Mouse (Mus musculus): ENCODE measurements around the gene Tfg. TPM values are rescaled to one million over a fixed set of nuclear protein-coding genes. Genes with fewer than 3 reads are reported as not detected.

Tfg gene
- total and polyA plus RNA-seq, 3 experiments, result 50.9 to 113 TPM; not detected in 1

- H3K4me1 ChIP-seq (ENCODE audit: control insufficient read depth in 1 of 2, insufficient read depth in 2 of 2, low read length in 2 of 2), result peaks cover 0 to 15% of the 10 kb centered on the region in 2 experiments; a peak in 2 of 4 replicates
- no peak for TF ChIP-seq NRF1 (IDR thresholded peaks at IDR 0.05; ENCODE audit: insufficient read depth, low read depth, low read length, poor library complexity, severe bottlenecking)
- no peak for TF ChIP-seq CHD1 (IDR thresholded peaks at IDR 0.05; ENCODE audit: low read depth, low read length)
- no peak for TF ChIP-seq ZMIZ1 (IDR thresholded peaks at IDR 0.05; ENCODE audit: low read depth, low read length)
- no peak for TF ChIP-seq UBTF (IDR thresholded peaks at IDR 0.05; ENCODE audit: borderline replicate concordance, insufficient read depth, low read depth, low read length)
- no peak for TF ChIP-seq GATA1 (IDR thresholded peaks at IDR 0.05; ENCODE audit: low read depth, low read length)
- TF ChIP-seq USF2 (IDR thresholded peaks at IDR 0.05; ENCODE audit: borderline replicate concordance in 1 of 2, insufficient read depth in 1 of 2, low read depth in 1 of 2, low read length in 2 of 2), result no peak
- no peak for TF ChIP-seq SMC3 (IDR thresholded peaks at IDR 0.05; ENCODE audit: low read depth, low read length)
- TF ChIP-seq GABPA (IDR thresholded peaks at IDR 0.05; ENCODE audit: low read depth, low read length), result no peak
- no peak for TF ChIP-seq MXI1 (IDR thresholded peaks at IDR 0.05; ENCODE audit: low read depth, low read length)
- TF ChIP-seq ZNF384 (IDR thresholded peaks at IDR 0.05; ENCODE audit: low read depth, low read length), result no peak
- no peak for TF ChIP-seq JUND (IDR thresholded peaks at IDR 0.05; ENCODE audit: low read depth, low read length)
- no peak for TF ChIP-seq ETS1 (IDR thresholded peaks at IDR 0.05; ENCODE audit: low read depth, low read length)
- no peak for TF ChIP-seq RCOR1 (IDR thresholded peaks at IDR 0.05; ENCODE audit: low read depth, low read length)
- no peak for TF ChIP-seq TAL1 (IDR thresholded peaks at IDR 0.05; ENCODE audit: low read length)
- no peak overlapping the region for H3K27ac ChIP-seq (ENCODE audit: control insufficient read depth, low read depth, low read length)
- H3K36me3 ChIP-seq (ENCODE audit: control insufficient read depth in 1 of 2, insufficient read depth in 2 of 2, low read length in 2 of 2), result peaks cover 0 to 11% of the 10 kb centered on the region in 2 experiments; a peak in 2 of 4 replicates
- no peak overlapping the region for H3K4me3 ChIP-seq (ENCODE audit: control insufficient read depth in 1 of 2, insufficient read depth in 1 of 2, low read depth in 2 of 2, low read length in 2 of 2)
- H3K9me3 ChIP-seq (replicated peaks; ENCODE audit: insufficient read depth, low read length), result no peaks in the 10 kb centered on the region
- no peaks in the 10 kb centered on the region; the same call in 1 of the 2 replicates for H3K79me2 ChIP-seq (ENCODE audit: control insufficient read depth, insufficient read depth, low read length, poor library complexity)
- H3K9ac ChIP-seq (ENCODE audit: control insufficient read depth, low read depth, low read length, poor library complexity, severe bottlenecking), result no peak overlapping the region
- no peak for DNase-seq (ENCODE audit: low read depth, low spot score)
- H3K27me3 ChIP-seq (ENCODE audit: control insufficient read depth in 1 of 2, insufficient read depth in 2 of 2, low read length in 2 of 2), result no peaks in the 10 kb centered on the region
These were observed 5.1 kb upstream of the Tfg start for GRCm38 (mm10) chr16:56722357-56722756.

GRCm38 (mm10) chr16:56719031-56719430 lies 1.8 kb upstream of the Tfg start:
- H3K4me1 ChIP-seq (ENCODE audit: control insufficient read depth in 1 of 2, insufficient read depth in 2 of 2, low read length in 2 of 2), result peaks cover 8 to 16% of the 10 kb centered on the region in 2 experiments
- peak overlapping the region; percentile 82 for H3K27ac ChIP-seq (ENCODE audit: control insufficient read depth, low read depth, low read length)
- peak overlapping the region; percentile 23 for H3K9ac ChIP-seq (ENCODE audit: control insufficient read depth, low read depth, low read length, poor library complexity, severe bottlenecking)
- H3K36me3 ChIP-seq (ENCODE audit: control insufficient read depth in 1 of 2, insufficient read depth in 2 of 2, low read length in 2 of 2), result peaks cover 0 to 26% of the 10 kb centered on the region in 2 experiments; a peak in 3 of 4 replicates
- no peaks in the 10 kb centered on the region for H3K9me3 ChIP-seq (replicated peaks; ENCODE audit: insufficient read depth, low read length)
- peak; percentile 67 for DNase-seq (ENCODE audit: low read depth, low spot score)
- H3K27me3 ChIP-seq (ENCODE audit: control insufficient read depth in 1 of 2, insufficient read depth in 2 of 2, low read length in 2 of 2), result no peaks in the 10 kb centered on the region
- peaks cover 23% of the 10 kb centered on the region for H3K79me2 ChIP-seq (ENCODE audit: control insufficient read depth, insufficient read depth, low read length, poor library complexity)
- peak overlapping the region in 1 of 2 experiments; percentile 68; a peak in 2 of 4 replicates for H3K4me3 ChIP-seq (ENCODE audit: control insufficient read depth in 1 of 2, insufficient read depth in 1 of 2, low read depth in 2 of 2, low read length in 2 of 2)
- TF ChIP-seq TCF12 (IDR thresholded peaks at IDR 0.05; ENCODE audit: low read depth, low read length), result peak; percentile 76
- TF ChIP-seq MAZ (IDR thresholded peaks at IDR 0.05; ENCODE audit: low read depth, low read length), result no peak
- peak; percentile 70 to 84 for TF ChIP-seq EP300 (IDR thresholded peaks at IDR 0.05; ENCODE audit: low read depth in 1 of 2, low read length in 2 of 2)
- TF ChIP-seq KAT2A (conservative IDR thresholded peaks at IDR 0.05; ENCODE audit: low read depth, low read length), result 0 out of 2 replicates have a peak, but pooled peaks have one; percentile 24
- TF ChIP-seq ZKSCAN1 (IDR thresholded peaks at IDR 0.05; ENCODE audit: low read depth, low read length), result no peak
- no peak for TF ChIP-seq CHD2 (IDR thresholded peaks at IDR 0.05; ENCODE audit: low read length)
- peak; percentile 28; the same call in 1 of the 2 replicates for TF ChIP-seq BHLHE40 (IDR thresholded peaks at IDR 0.05; ENCODE audit: borderline replicate concordance, low read depth, low read length)
- TF ChIP-seq TBP (IDR thresholded peaks at IDR 0.05; ENCODE audit: low read depth, low read length), result 0 out of 2 replicates have a peak, but pooled peaks have one; percentile 25
- TF ChIP-seq ZNF384 (IDR thresholded peaks at IDR 0.05; ENCODE audit: low read depth, low read length), result no peak
- TF ChIP-seq USF2 (IDR thresholded peaks at IDR 0.05; ENCODE audit: borderline replicate concordance in 1 of 2, insufficient read depth in 1 of 2, low read depth in 1 of 2, low read length in 2 of 2), result peak in 1 of 2 experiments; percentile 37; a peak in 1 of 4 replicates
- peak; percentile 82 for TF ChIP-seq GATA1 (IDR thresholded peaks at IDR 0.05; ENCODE audit: low read depth, low read length)
- TF ChIP-seq ZMIZ1 (IDR thresholded peaks at IDR 0.05; ENCODE audit: low read depth, low read length), result 0 out of 2 replicates have a peak, but pooled peaks have one; percentile 16
- TF ChIP-seq ETS1 (IDR thresholded peaks at IDR 0.05; ENCODE audit: low read depth, low read length), result peak; percentile 82
- peak; percentile 16; the same call in 1 of the 2 replicates for TF ChIP-seq MXI1 (IDR thresholded peaks at IDR 0.05; ENCODE audit: low read depth, low read length)
- TF ChIP-seq NELFE (IDR thresholded peaks at IDR 0.05; ENCODE audit: low read depth, low read length), result no peak
- TF ChIP-seq USF1 (IDR thresholded peaks at IDR 0.05; ENCODE audit: low read depth, low read length), result no peak
- TF ChIP-seq ELF1 (IDR thresholded peaks at IDR 0.05; ENCODE audit: low read depth, low read length), result peak; percentile 19; the same call in 1 of the 2 replicates
- 0 out of 2 replicates have a peak, but pooled peaks have one; percentile 32 for TF ChIP-seq POLR2AphosphoS2 (IDR thresholded peaks at IDR 0.05; ENCODE audit: low read length)
- TF ChIP-seq POLR2A (IDR thresholded peaks at IDR 0.05; ENCODE audit: control insufficient read depth in 1 of 2, insufficient read depth in 1 of 2, low read depth in 1 of 2, low read length in 2 of 2, poor library complexity in 1 of 2), result no peak
- TF ChIP-seq TAL1 (IDR thresholded peaks at IDR 0.05; ENCODE audit: low read length), result peak; percentile 30; the same call in 1 of the 2 replicates
- TF ChIP-seq E2F4 (IDR thresholded peaks at IDR 0.05; ENCODE audit: borderline replicate concordance, low read depth, low read length), result no peak
- TF ChIP-seq RCOR1 (IDR thresholded peaks at IDR 0.05; ENCODE audit: low read depth, low read length), result 0 out of 2 replicates have a peak, but pooled peaks have one; percentile 11
- no peak for TF ChIP-seq ZC3H11A (IDR thresholded peaks at IDR 0.05; ENCODE audit: low read depth, low read length)
